In genomic region chr16:72256388-72256787, GRCm38 (mm10) we compare ENCODE assay signal across 33 mouse cellular contexts. TPM values are rescaled to one million over a fixed set of nuclear protein-coding genes. Genes with fewer than 3 reads are reported as not detected.
"Had no signal": no experiment of that assay in that cellular context is flagged by ENCODE, and none has a peak within 500 bp of the region (broad histone marks: within the 10 kb centered on the region; RNA-seq: fewer than 3 reads in every experiment).

No protein-coding gene starts in this region.

- ATAC-seq: liver, embryonic 12.5 days; liver, postnatal 0 days; lung, postnatal 0 days; midbrain, embryonic 16.5 days had no signal

- H3K36me3 ChIP-seq: limb, embryonic 10.5 days; limb, embryonic 12.5 days; limb, embryonic 13.5 days; limb, embryonic 15.5 days; liver, embryonic 12.5 days; liver, embryonic 13.5 days; liver, embryonic 15.5 days; lung, embryonic 15.5 days; midbrain, embryonic 10.5 days; neural tube, embryonic 12.5 days; neural tube, embryonic 13.5 days had no signal

- H3K9me3 ChIP-seq: limb, embryonic 10.5 days; limb, embryonic 12.5 days; limb, embryonic 13.5 days; limb, embryonic 15.5 days; liver, embryonic 12.5 days; liver, embryonic 13.5 days; liver, embryonic 15.5 days; lung, embryonic 15.5 days; megakaryocyte, embryonic 14.5 days; midbrain, embryonic 10.5 days; neural tube, embryonic 12.5 days; neural tube, embryonic 13.5 days had no signal

- H3K4me3 ChIP-seq: left cerebral cortex, adult 2 months; limb, embryonic 10.5 days; limb, embryonic 12.5 days; limb, embryonic 13.5 days; limb, embryonic 15.5 days; liver, embryonic 12.5 days; liver, embryonic 13.5 days; liver, embryonic 15.5 days; lung, embryonic 15.5 days; megakaryocyte, embryonic 14.5 days; midbrain, embryonic 10.5 days; myocyte; neural tube, embryonic 12.5 days; neural tube, embryonic 13.5 days had no signal

- DNase-seq: left cerebral cortex, postnatal 4 days; liver; liver, embryonic 13.5 days; liver, postnatal 0 days; lung, adult 18-20 months; lung, adult 2 months; lung, embryonic 14.5 days; lung, postnatal 10 days; lung, postnatal 14 days; lung, postnatal 36 days; lung, postnatal 4 days had no signal

- H3K27ac ChIP-seq: left cerebral cortex, adult 2 months; limb, embryonic 10.5 days; limb, embryonic 12.5 days; limb, embryonic 13.5 days; limb, embryonic 15.5 days; liver, embryonic 12.5 days; liver, embryonic 13.5 days; liver, embryonic 14.5 days; liver, embryonic 15.5 days; lung, embryonic 15.5 days; macrophage; midbrain, embryonic 10.5 days; neural tube, embryonic 12.5 days; neural tube, embryonic 13.5 days had no signal

- H3K9ac ChIP-seq: limb, embryonic 12.5 days; limb, embryonic 13.5 days; limb, embryonic 15.5 days; liver, embryonic 12.5 days; liver, embryonic 13.5 days; liver, embryonic 14.5 days; liver, embryonic 15.5 days; liver, postnatal 0 days; lung, embryonic 14.5 days; lung, embryonic 15.5 days; neural tube, embryonic 12.5 days; neural tube, embryonic 13.5 days had no signal

- H3K27me3 ChIP-seq: limb, embryonic 12.5 days; limb, embryonic 13.5 days; limb, embryonic 15.5 days; liver, embryonic 12.5 days; liver, embryonic 13.5 days; liver, embryonic 15.5 days; lung, embryonic 15.5 days; megakaryocyte, embryonic 14.5 days; neural tube, embryonic 12.5 days; neural tube, embryonic 13.5 days had no signal

- H3K4me1 ChIP-seq: limb, embryonic 10.5 days; limb, embryonic 12.5 days; limb, embryonic 13.5 days; limb, embryonic 15.5 days; liver, embryonic 12.5 days; liver, embryonic 13.5 days; liver, embryonic 15.5 days; lung, embryonic 15.5 days; megakaryocyte, embryonic 14.5 days; midbrain, embryonic 10.5 days; neural tube, embryonic 12.5 days; neural tube, embryonic 13.5 days had no signal

- H3K4me2 ChIP-seq: limb, embryonic 12.5 days; limb, embryonic 13.5 days; limb, embryonic 15.5 days; liver, embryonic 11.5 days; liver, embryonic 12.5 days; liver, embryonic 13.5 days; liver, embryonic 15.5 days; lung, embryonic 14.5 days; lung, embryonic 15.5 days; neural tube, embryonic 12.5 days; neural tube, embryonic 13.5 days had no signal

RNA-seq across cellular contexts. Expression of gene Robo1, which starts 51.7 kb away (rescaled TPM):
- total RNA-seq: megakaryocyte progenitor cell, adult 5-6 weeks; megakaryocyte, adult 5-6 weeks; megakaryocyte-erythroid progenitor cell, adult 5-6 weeks; monocyte, adult 5-6 weeks had no signal
- polyA plus RNA-seq: macrophage had no signal
